Mouse (Mus musculus) E14TG2a.4 (cell line): Measurements from ENCODE around the gene Epm2a.

Experiments used
- CTCF ChIP-seq: conservative IDR thresholded peaks from 2 replicates; pipeline ENCODE4 v1.5.1; 2014; ENCODE audit warnings: low read length
- NANOG ChIP-seq: IDR thresholded peaks from 2 replicates; pipeline ENCODE4 v1.6.1; 2014; ENCODE audit warnings: borderline replicate concordance, low read length, mixed read lengths
- POU5F1 ChIP-seq: IDR thresholded peaks from 2 replicates; pipeline ENCODE4 v1.6.1; 2014; ENCODE audit warnings: low read length, borderline replicate concordance

DNA sequence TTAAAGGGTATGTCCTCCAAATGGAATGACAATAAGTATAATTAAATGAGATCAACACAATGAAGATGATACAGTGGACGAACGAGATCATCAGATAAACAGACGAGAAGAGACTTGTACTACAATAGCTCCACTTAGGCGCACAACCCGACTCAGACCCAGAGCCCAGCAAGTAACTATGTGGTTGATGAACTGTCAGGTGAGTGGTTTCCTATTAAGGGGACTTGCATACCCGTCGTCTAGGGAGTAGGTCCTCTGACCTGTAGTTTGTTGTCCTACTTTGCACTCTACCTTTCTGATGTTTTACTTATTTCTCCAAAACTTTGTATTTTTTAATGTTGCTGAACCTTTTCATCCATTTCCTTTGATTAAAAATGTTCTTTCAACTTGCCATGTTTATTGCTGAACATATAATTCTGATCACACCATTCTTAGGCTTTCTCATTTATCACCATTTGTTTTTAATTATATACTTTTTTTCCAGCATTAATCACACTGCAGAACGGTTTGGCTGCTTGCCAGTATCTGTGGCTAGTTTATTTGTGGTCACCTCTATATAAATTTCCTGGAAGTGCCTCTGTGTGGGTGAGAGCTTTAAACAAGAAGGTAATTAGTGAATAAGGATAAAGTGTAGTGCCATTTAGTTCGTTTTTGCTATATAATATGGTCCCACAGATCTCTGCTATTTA, 37.7 kb upstream of the Epm2a start:
- TF ChIP-seq CTCF (no peak), POU5F1 (no peak), NANOG (no peak)
